ENCODE assay signal across 18 mouse cellular contexts in the genomic region with DNA sequence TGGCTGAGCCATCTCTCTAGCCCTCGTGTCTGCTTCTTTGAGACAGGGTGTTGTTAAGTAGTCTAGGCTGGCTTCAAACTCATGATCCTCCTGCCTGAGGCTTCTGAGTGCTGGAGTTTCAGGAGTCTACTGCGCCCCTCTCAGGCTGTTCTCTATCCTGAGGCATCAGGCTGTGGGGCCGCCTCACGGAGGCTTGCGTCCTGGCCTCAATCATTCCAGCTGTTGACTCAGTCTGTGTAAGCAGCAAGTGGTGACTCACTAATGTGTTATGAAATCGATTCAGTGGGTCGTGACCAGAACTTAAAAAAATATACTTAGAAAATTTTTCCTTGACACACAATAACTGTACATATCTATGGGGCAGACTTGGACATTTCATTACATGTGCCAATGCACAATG. TPM values are rescaled to one million over a fixed set of nuclear protein-coding genes. Genes with fewer than 3 reads are reported as not detected.
DNase-seq lines count a peak whose midpoint lies in the region; ATAC-seq and TF ChIP-seq lines count a peak whose summit lies in the region.
"Had no signal": no experiment of that assay in that cellular context is flagged by ENCODE, and none has a peak within 500 bp of the region (broad histone marks: within the 10 kb centered on the region; RNA-seq: fewer than 3 reads in every experiment).

No protein-coding gene starts in this region.

- intact Hi-C loops in left cerebral cortex, postnatal 25 days (cut with DNase I), result no loop called here

- ATAC-seq in forebrain, embryonic 16.5 days, result no peak

- no peaks in the 10 kb centered on the region for H3K9me3 ChIP-seq in forebrain, embryonic 16.5 days (ENCODE audit: control insufficient read depth, low read length)
- H3K9me3 ChIP-seq: embryonic facial prominence, embryonic 10.5 days; forebrain, embryonic 10.5 days; hindbrain, embryonic 15.5 days; kidney, embryonic 15.5 days; neural tube, embryonic 12.5 days had no signal

- H3ac ChIP-seq in C2C12 (ENCODE audit: control insufficient read depth, insufficient read length, low read depth), result no peak overlapping the region

- H3K27ac ChIP-seq in forebrain, embryonic 16.5 days (ENCODE audit: low read length), result no peak overlapping the region
- no peak overlapping the region for H3K27ac ChIP-seq in thymus, adult 2 months (ENCODE audit: control insufficient read depth, insufficient read depth, low read length)
- H3K27ac ChIP-seq: embryonic facial prominence, embryonic 10.5 days; forebrain, embryonic 10.5 days; hindbrain, embryonic 15.5 days; kidney, embryonic 15.5 days; neural tube, embryonic 12.5 days had no signal

- H3K4me1 ChIP-seq in forebrain, embryonic 16.5 days (replicated peaks; ENCODE audit: control insufficient read depth, insufficient read depth, low read length), result peaks cover 18% of the 10 kb centered on the region
- H3K4me1 ChIP-seq in thymus, adult 2 months (replicated peaks; ENCODE audit: control insufficient read depth, insufficient read depth, low read length), result peaks cover 6% of the 10 kb centered on the region

- H3K79me3 ChIP-seq in C2C12 (ENCODE audit: low read depth), result peaks cover 14% of the 10 kb centered on the region

- TF ChIP-seq CTCF in C2C12 (IDR thresholded peaks at IDR 0.05; ENCODE audit: control insufficient read depth, insufficient read depth, insufficient read length), result peak; percentile 20
- TF ChIP-seq CTCF in thymus, adult 2 months (IDR thresholded peaks at IDR 0.05; ENCODE audit: borderline replicate concordance, control insufficient read depth, extremely low read depth, insufficient read depth, low read length, poor library complexity), result no peak

- no peak overlapping the region for H3K9ac ChIP-seq in forebrain, embryonic 16.5 days (replicated peaks; ENCODE audit: low read depth, low read length)
- H3K9ac ChIP-seq: hindbrain, embryonic 15.5 days; kidney, embryonic 15.5 days; lung, embryonic 14.5 days; neural tube, embryonic 12.5 days had no signal

- 77% methylated on average over 7 of the region's 7 CpGs for WGBS in forebrain, embryonic 16.5 days
- WGBS in thymus, adult 2 months, result 83% methylated on average over 7 of the region's 7 CpGs

- peaks cover 22% of the 10 kb centered on the region for H3K36me3 ChIP-seq in C2C12 (ENCODE audit: control insufficient read depth, insufficient read depth)
- no peaks in the 10 kb centered on the region for H3K36me3 ChIP-seq in forebrain, embryonic 16.5 days (ENCODE audit: control insufficient read depth, insufficient read depth)
- no peaks in the 10 kb centered on the region for H3K36me3 ChIP-seq in thymus, adult 2 months (ENCODE audit: control insufficient read depth, insufficient read depth, low read length)
- H3K36me3 ChIP-seq: embryonic facial prominence, embryonic 10.5 days; forebrain, embryonic 10.5 days; hindbrain, embryonic 15.5 days; neural tube, embryonic 12.5 days had no signal

- TF ChIP-seq POLR2A in thymus, adult 2 months (IDR thresholded peaks at IDR 0.05; ENCODE audit: control insufficient read depth, extremely low read depth, insufficient read depth, low read length, poor library complexity), result no peak

- H3K4me3 ChIP-seq in C2C12 (ENCODE audit: insufficient read depth, poor library complexity, severe bottlenecking), result no peak overlapping the region
- no peak overlapping the region for H3K4me3 ChIP-seq in forebrain, embryonic 16.5 days (replicated peaks; ENCODE audit: low read length)
- H3K4me3 ChIP-seq in thymus, adult 2 months (ENCODE audit: control insufficient read depth, insufficient read depth, low read length), result no peak overlapping the region
- H3K4me3 ChIP-seq: embryonic facial prominence, embryonic 10.5 days; forebrain, embryonic 10.5 days; hindbrain, embryonic 15.5 days; kidney, embryonic 15.5 days; neural tube, embryonic 12.5 days had no signal

- H3K4me2 ChIP-seq in forebrain, embryonic 16.5 days (ENCODE audit: low read length), result no peak overlapping the region
- H3K4me2 ChIP-seq: hindbrain, embryonic 15.5 days; kidney, embryonic 15.5 days; lung, embryonic 14.5 days; neural tube, embryonic 12.5 days had no signal

- no peaks in the 10 kb centered on the region for H3K27me3 ChIP-seq in C2C12 (ENCODE audit: control insufficient read depth, insufficient read depth, insufficient read length)
- no peaks in the 10 kb centered on the region; the same call in 1 of the 2 replicates for H3K27me3 ChIP-seq in forebrain, embryonic 16.5 days (replicated peaks; ENCODE audit: control insufficient read depth, insufficient read depth, low read length)
- H3K27me3 ChIP-seq in thymus, adult 2 months (ENCODE audit: control insufficient read depth, insufficient read depth, low read length), result peaks cover 8% of the 10 kb centered on the region
- H3K27me3 ChIP-seq: kidney, embryonic 15.5 days; neural tube, embryonic 12.5 days had no signal

- peak; percentile 95 for DNase-seq in heart, adult 11 months
- no peak for DNase-seq in heart, postnatal 4 days
- peak; percentile 36 for DNase-seq in brain, adult 2 months (ENCODE audit: low read depth, low spot score)
- peak; percentile 36 to 65 for DNase-seq in lung, postnatal 4 days
- DNase-seq in left cerebral cortex, postnatal 25 days (ENCODE audit: low spot score in 2 of 2), result no peak
- no peak for DNase-seq in thymus, adult 2 months
- DNase-seq: cerebellum, postnatal 14 days; lung, embryonic 14.5 days; midbrain, embryonic 14.5 days had no signal

- H3K79me2 ChIP-seq in C2C12 (ENCODE audit: control insufficient read depth, insufficient read depth), result peaks cover 32% of the 10 kb centered on the region

TF ChIP-seq in C2C12, 6 proteins besides CTCF, POLR2A, EP300 and RAD21:
- TF ChIP-seq MAX (IDR thresholded peaks at IDR 0.05) (no peak), FOSL1 (IDR thresholded peaks at IDR 0.05; ENCODE audit: insufficient read depth, low read length, poor library complexity, severe bottlenecking) (peak; percentile 96), CEBPB (IDR thresholded peaks at IDR 0.05; ENCODE audit: low read depth) (peak; percentile 95), MYOD1 (IDR thresholded peaks at IDR 0.05; ENCODE audit: control insufficient read depth, insufficient read length, low read depth) (peak; percentile 62)

RNA-seq across cellular contexts. Expression of a gene that starts 19.7 kb away (rescaled TPM):
- 10 to 100 TPM; 16.9 to 18.5 TPM for total RNA-seq in heart, postnatal 4 days (2021)
- polyA plus RNA-seq in C2C12 (2012; fragmentation: generic; extraction: Trizol), result 87.1 TPM
- 1.3 and 1.9 TPM in 2 replicates for polyA plus RNA-seq in forebrain, embryonic 16.5 days (2015; fragmentation: Nextera tagmentation; extraction: Ambion mirVana)
- 1 to 10 TPM; 2.9 to 3.2 TPM for total RNA-seq in left cerebral cortex, postnatal 25 days (2021)
- polyA plus RNA-seq in thymus, adult 2 months (2012; rRNA removed), result 1.7 and 1.8 TPM in 2 replicates

RNA-seq across cellular contexts. Expression of a gene that starts 29.0 kb away (rescaled TPM):
- 10 to 100 TPM; 76.6 to 80.9 TPM for total RNA-seq in heart, postnatal 4 days (2021)
- polyA plus RNA-seq in C2C12 (2012; fragmentation: generic; extraction: Trizol), result 47.1 TPM
- 28.7 and 33.6 TPM in 2 replicates for polyA plus RNA-seq in forebrain, embryonic 16.5 days (2015; fragmentation: Nextera tagmentation; extraction: Ambion mirVana)
- 100 to 1,000 TPM; 556 to 558 TPM for total RNA-seq in left cerebral cortex, postnatal 25 days (2021)
- 1,103 and 1,229 TPM in 2 replicates for polyA plus RNA-seq in thymus, adult 2 months (2012; rRNA removed)

RNA-seq across cellular contexts. Expression of a gene that starts 59.1 kb away (rescaled TPM):
- total RNA-seq in heart, postnatal 4 days (2021), result not detected
- 0.43 TPM for polyA plus RNA-seq in C2C12 (2012; fragmentation: generic; extraction: Trizol)
- polyA plus RNA-seq in forebrain, embryonic 16.5 days (2015; fragmentation: Nextera tagmentation; extraction: Ambion mirVana), result 0.37 and 0.46 TPM in 2 replicates
- total RNA-seq in left cerebral cortex, postnatal 25 days (2021), result not detected
- polyA plus RNA-seq in thymus, adult 2 months (2012; rRNA removed), result 0.08 TPM in 1 of 2 replicates, not detected in the other
- total RNA-seq: gastrocnemius, postnatal 4 days; layer of hippocampus, postnatal 10 days had no signal

Comparison
In these comparisons a context has a peak if more than half of its experiments do, and no peak if none do; other contexts are left out.
1. DNase-seq: peak in heart, adult 11 months (single experiment), brain, adult 2 months (single experiment) and lung, postnatal 4 days (2 of 2); none in heart, postnatal 4 days (single experiment), left cerebral cortex, postnatal 25 days (0 of 2) and thymus, adult 2 months (single experiment).
2. RNA of a gene that starts 19.7 kb away (polyA plus RNA-seq): 87.1 TPM in C2C12 (single experiment); 1.7 to 1.8 TPM in thymus, adult 2 months and 1.3 to 1.9 TPM in forebrain, embryonic 16.5 days; every median in the first group is over 10 times any median in the second.
3. RNA of a gene that starts 29.0 kb away (polyA plus RNA-seq): 1,103 to 1,229 TPM in thymus, adult 2 months; 47.1 TPM in C2C12 (single experiment) and 28.7 to 33.6 TPM in forebrain, embryonic 16.5 days; every median in the first group is over 10 times any median in the second.